Mouse (Mus musculus): ENCODE results near the gene Trim9. TPM values are rescaled to one million over a fixed set of nuclear protein-coding genes. Genes with fewer than 3 reads are reported as not detected.

The Trim9 gene
- polyA plus RNA-seq, 1 experiment from 2014 or later: 21.7 TPM

GRCm38 (mm10) chr12:70350490-70350889, 3.1 kb upstream of the Trim9 start:
- Histone ChIP-seq H3K4me2 (no peak overlapping the region), H3K4me1 (peaks cover 26% of the 10 kb centered on the region), H3K36me3 (ENCODE audit: poor library complexity, severe bottlenecking) (no peaks in the 10 kb centered on the region), H3K9ac (no peak overlapping the region), H3K27ac (no peak overlapping the region), H3K9me3 (replicated peaks) (no peaks in the 10 kb centered on the region), H3K27me3 (no peaks in the 10 kb centered on the region), H3K4me3 (no peak overlapping the region)
- 56% methylated on average over 4 of the region's 4 CpGs for WGBS
- no peak for ATAC-seq

DNA sequence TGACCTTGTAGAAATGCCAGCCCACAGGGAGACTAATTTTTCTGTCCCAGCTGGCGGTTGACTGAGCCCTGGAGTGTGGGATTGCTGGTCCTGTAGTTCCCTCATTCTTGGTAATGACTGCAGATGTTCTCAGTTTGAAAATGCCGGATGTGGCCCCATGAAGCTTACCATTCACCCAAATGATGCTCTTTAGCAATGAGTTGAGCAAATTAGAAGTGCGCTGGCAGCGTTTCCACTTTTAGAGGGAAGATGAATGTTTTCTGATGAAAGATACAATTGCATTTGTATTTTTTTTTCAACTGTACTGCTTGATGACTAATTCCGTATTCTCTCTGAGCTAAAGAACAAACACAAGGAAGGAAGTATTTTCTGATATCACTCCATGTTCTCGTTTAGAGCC, 2.4 kb upstream of the Trim9 start:
- H3K4me2 ChIP-seq: no peak overlapping the region
- H3K27me3 ChIP-seq: no peaks in the 10 kb centered on the region
- H3K9ac ChIP-seq: no peak overlapping the region
- no peaks in the 10 kb centered on the region for H3K9me3 ChIP-seq (replicated peaks)
- WGBS: 85% methylated on average over 6 of the region's 6 CpGs
- H3K36me3 ChIP-seq (ENCODE audit: poor library complexity, severe bottlenecking): no peaks in the 10 kb centered on the region
- H3K27ac ChIP-seq: no peak overlapping the region
- H3K4me1 ChIP-seq: peaks cover 30% of the 10 kb centered on the region
- no peak for ATAC-seq
- H3K4me3 ChIP-seq: no peak overlapping the region

GRCm38 (mm10) chr12:70348026-70348425, 612 bp upstream of the Trim9 start:
- WGBS: 11% methylated on average over 8 of the region's 8 CpGs
- Histone ChIP-seq H3K27me3 (no peaks in the 10 kb centered on the region), H3K27ac (peak overlapping the region; percentile 94), H3K4me3 (peak overlapping the region; percentile 74), H3K4me2 (peak overlapping the region; percentile 100), H3K9me3 (replicated peaks) (no peaks in the 10 kb centered on the region), H3K9ac (peak overlapping the region; percentile 82), H3K36me3 (ENCODE audit: poor library complexity, severe bottlenecking) (no peaks in the 10 kb centered on the region), H3K4me1 (peaks cover 30% of the 10 kb centered on the region)
- no peak for ATAC-seq

DNA sequence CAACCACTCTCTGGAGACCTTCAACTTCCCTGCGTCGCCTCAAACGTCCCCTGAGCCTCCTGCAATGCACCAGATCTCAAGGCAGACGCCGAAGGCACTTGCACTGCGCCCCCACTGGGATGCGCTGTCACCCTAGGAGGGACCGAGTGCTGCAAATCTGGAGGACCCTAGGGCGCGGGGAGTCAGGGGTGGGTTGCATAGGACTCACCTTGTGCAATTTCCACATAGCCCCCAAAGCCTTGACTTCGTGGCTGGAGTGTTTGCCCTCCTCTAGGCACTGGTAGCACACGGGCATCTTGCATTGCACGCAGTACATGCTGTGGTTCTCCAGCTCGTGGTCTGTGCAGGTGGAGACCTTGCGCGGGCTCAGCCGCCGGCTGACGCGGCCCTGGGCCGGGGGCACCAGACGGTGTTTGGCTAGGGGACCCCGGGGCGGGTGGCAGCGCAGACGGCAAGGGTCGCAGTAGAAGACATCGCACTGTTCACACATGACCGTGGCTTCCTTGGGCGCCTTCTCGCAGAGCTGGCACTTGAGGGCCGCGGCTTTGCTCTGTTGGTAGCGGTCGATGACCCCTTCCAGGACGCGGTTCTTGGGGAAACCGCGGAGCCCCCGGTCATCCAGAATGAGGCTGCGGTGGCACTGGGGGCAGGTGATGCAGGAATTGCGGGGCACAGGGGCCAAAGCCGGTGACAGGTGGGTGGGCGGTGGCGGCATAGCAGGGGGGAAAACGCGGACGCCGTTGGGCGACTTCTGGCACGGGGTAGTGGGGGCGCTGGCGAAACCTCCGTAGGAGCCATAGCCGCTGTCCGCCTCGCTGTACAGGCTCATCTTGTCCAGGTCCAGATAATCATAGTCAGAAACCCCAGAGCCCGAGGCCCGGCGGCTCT, 1.0 kb downstream of the Trim9 start:
- WGBS: 1% methylated on average over 60 of the region's 60 CpGs
- Histone ChIP-seq H3K4me3 (peak overlapping the region; percentile 74), H3K9ac (peak overlapping the region; percentile 82), H3K4me2 (peak overlapping the region; percentile 100), H3K36me3 (ENCODE audit: poor library complexity, severe bottlenecking) (no peaks in the 10 kb centered on the region), H3K27me3 (no peaks in the 10 kb centered on the region), H3K27ac (peak overlapping the region; percentile 94), H3K4me1 (peaks cover 30% of the 10 kb centered on the region), H3K9me3 (replicated peaks) (no peaks in the 10 kb centered on the region)
- peak; percentile 59 for ATAC-seq

- H3K9me3 ChIP-seq (replicated peaks): no peaks in the 10 kb centered on the region
- H3K4me2 ChIP-seq: peak overlapping the region; percentile 100
- peak; percentile 11 for ATAC-seq
- H3K36me3 ChIP-seq (ENCODE audit: poor library complexity, severe bottlenecking): no peaks in the 10 kb centered on the region
- H3K27ac ChIP-seq: peak overlapping the region; percentile 54
- H3K4me1 ChIP-seq: peaks cover 30% of the 10 kb centered on the region
- H3K4me3 ChIP-seq: peak overlapping the region; percentile 74
- WGBS: 27% methylated on average over 16 of the region's 16 CpGs
- peak overlapping the region; percentile 82 for H3K9ac ChIP-seq
- H3K27me3 ChIP-seq: no peaks in the 10 kb centered on the region
Measured at GRCm38 (mm10) chr12:70345531-70346138, 1.8 kb downstream of the Trim9 start.

GRCm38 (mm10) chr12:70335176-70335575, 12.2 kb downstream of the Trim9 start:
- Histone ChIP-seq H3K9me3 (replicated peaks) (no peaks in the 10 kb centered on the region), H3K4me2 (no peak overlapping the region), H3K4me1 (0 out of 2 replicates have a peak, but pooled peaks cover 3% of the 10 kb centered on the region), H3K36me3 (ENCODE audit: poor library complexity, severe bottlenecking) (no peaks in the 10 kb centered on the region), H3K27ac (no peak overlapping the region), H3K27me3 (no peaks in the 10 kb centered on the region), H3K9ac (no peak overlapping the region), H3K4me3 (no peak overlapping the region)
- no peak for ATAC-seq
- 65% methylated on average over 5 of the region's 5 CpGs for WGBS

GRCm38 (mm10) chr12:70333253-70333805, 14.1 kb downstream of the Trim9 start:
- Histone ChIP-seq H3K4me1 (0 out of 2 replicates have a peak, but pooled peaks cover 3% of the 10 kb centered on the region), H3K27ac (no peak overlapping the region), H3K36me3 (ENCODE audit: poor library complexity, severe bottlenecking) (no peaks in the 10 kb centered on the region), H3K9ac (no peak overlapping the region), H3K9me3 (replicated peaks) (no peaks in the 10 kb centered on the region), H3K27me3 (no peaks in the 10 kb centered on the region), H3K4me3 (no peak overlapping the region), H3K4me2 (no peak overlapping the region)
- WGBS: 74% methylated on average over 6 of the region's 6 CpGs
- ATAC-seq: no peak

DNA sequence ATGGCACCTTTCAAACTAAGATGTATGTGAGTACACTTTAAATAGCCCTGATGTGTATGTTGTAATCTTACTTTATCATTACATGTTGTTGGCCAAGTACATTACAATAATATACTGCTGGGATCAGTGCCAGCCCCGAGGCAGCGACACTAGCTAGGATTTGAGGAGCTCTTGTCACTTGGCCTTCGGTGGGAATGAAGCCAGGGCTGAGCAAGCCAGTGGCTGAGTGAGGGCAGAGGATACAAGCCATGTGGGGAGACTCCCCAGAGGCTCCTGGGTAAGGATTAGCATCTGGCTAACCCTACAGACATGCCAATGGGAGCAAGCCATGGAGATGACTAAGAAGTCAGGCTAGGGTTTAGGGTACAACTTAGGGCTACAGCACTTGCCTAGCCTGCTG, 18.4 kb downstream of the Trim9 start:
- H3K9ac ChIP-seq: no peak overlapping the region
- no peaks in the 10 kb centered on the region for H3K4me1 ChIP-seq
- ATAC-seq: no peak
- H3K27me3 ChIP-seq: no peaks in the 10 kb centered on the region
- WGBS: 78% methylated on average over 3 of the region's 3 CpGs
- no peak overlapping the region for H3K4me3 ChIP-seq
- H3K9me3 ChIP-seq (replicated peaks): no peaks in the 10 kb centered on the region
- H3K4me2 ChIP-seq: no peak overlapping the region
- no peak overlapping the region for H3K27ac ChIP-seq
- H3K36me3 ChIP-seq (ENCODE audit: poor library complexity, severe bottlenecking): no peaks in the 10 kb centered on the region

- Histone ChIP-seq H3K4me1 (no peaks in the 10 kb centered on the region), H3K4me3 (no peak overlapping the region), H3K9ac (no peak overlapping the region), H3K36me3 (ENCODE audit: poor library complexity, severe bottlenecking) (no peaks in the 10 kb centered on the region), H3K4me2 (no peak overlapping the region), H3K9me3 (replicated peaks) (no peaks in the 10 kb centered on the region), H3K27ac (no peak overlapping the region), H3K27me3 (no peaks in the 10 kb centered on the region)
- no peak for ATAC-seq
- 71% methylated on average over 1 of the region's 1 CpGs for WGBS
Measured at GRCm38 (mm10) chr12:70326956-70327355, 20.5 kb downstream of the Trim9 start.

- Histone ChIP-seq H3K27me3 (no peaks in the 10 kb centered on the region), H3K4me2 (no peak overlapping the region), H3K27ac (no peak overlapping the region), H3K9ac (no peak overlapping the region), H3K9me3 (replicated peaks) (no peaks in the 10 kb centered on the region), H3K4me1 (no peaks in the 10 kb centered on the region), H3K4me3 (no peak overlapping the region), H3K36me3 (ENCODE audit: poor library complexity, severe bottlenecking) (no peaks in the 10 kb centered on the region)
- 19% methylated on average over 2 of the region's 2 CpGs for WGBS
- ATAC-seq: peak; percentile 48; the same call in 1 of the 2 replicates
Measured at GRCm38 (mm10) chr12:70326393-70326792, 21.0 kb downstream of the Trim9 start.

DNA sequence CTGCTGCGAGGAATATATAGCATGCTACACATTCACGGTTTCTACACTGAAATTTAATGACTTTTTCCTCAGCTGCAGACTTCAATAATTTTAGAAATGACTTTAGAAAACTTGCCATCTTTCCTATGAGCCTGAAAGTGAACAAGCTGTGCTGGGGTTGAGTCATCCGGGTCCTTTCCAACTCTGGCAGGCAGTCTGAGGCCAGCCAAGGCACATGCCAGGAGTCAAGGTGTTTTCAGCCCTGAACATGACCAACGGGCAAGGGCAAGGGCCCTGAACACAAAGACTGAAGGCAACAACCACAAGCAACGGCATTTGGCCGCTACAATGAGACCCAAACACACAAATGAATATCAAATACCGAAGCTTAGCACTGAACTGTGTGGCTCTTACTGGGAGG, 21.6 kb downstream of the Trim9 start:
- ATAC-seq: no peak
- no peak overlapping the region for H3K27ac ChIP-seq
- WGBS: 68% methylated on average over 7 of the region's 7 CpGs

GRCm38 (mm10) chr12:70322790-70323189, 24.6 kb downstream of the Trim9 start:
- Histone ChIP-seq H3K4me3 (no peak overlapping the region), H3K4me1 (0 out of 2 replicates have a peak, but pooled peaks cover 3% of the 10 kb centered on the region), H3K4me2 (no peak overlapping the region), H3K9ac (no peak overlapping the region), H3K36me3 (ENCODE audit: poor library complexity, severe bottlenecking) (no peaks in the 10 kb centered on the region), H3K9me3 (replicated peaks) (no peaks in the 10 kb centered on the region), H3K27me3 (no peaks in the 10 kb centered on the region), H3K27ac (no peak overlapping the region)
- WGBS: 95% methylated on average over 1 of the region's 1 CpGs
- ATAC-seq: no peak

More for the DNA sequence above, 21.6 kb downstream of the Trim9 start:
- H3K27me3 ChIP-seq: no peaks in the 10 kb centered on the region
- H3K36me3 ChIP-seq (ENCODE audit: poor library complexity, severe bottlenecking): no peaks in the 10 kb centered on the region
- H3K9me3 ChIP-seq (replicated peaks): no peaks in the 10 kb centered on the region
- H3K4me3 ChIP-seq: no peak overlapping the region
- no peaks in the 10 kb centered on the region for H3K4me1 ChIP-seq
- no peak overlapping the region for H3K4me2 ChIP-seq
- H3K9ac ChIP-seq: no peak overlapping the region; the same call in 1 of the 2 replicates

Measured in forebrain, embryonic 13.5 days (tissue).